Mouse (Mus musculus) cortical plate, adult 2 months (tissue): ENCODE measurements at regions not wholly inside any gene's neighbourhood (a gene's known extent, or its start where the extent isn't known, plus 50 kb on each side); places are given as distances from the start of the nearest gene placed in this dataset.

ENCODE experiments used
- CTCF ChIP-seq: fragments of 200-500 bp; IDR thresholded peaks from 2 replicates; pipeline ENCODE4 v1.5.1; 2011; ENCODE audit warnings: mild to moderate bottlenecking, control low read depth, low read length; ENCODE audit not compliant: insufficient read depth; ENCODE audit errors: extremely low read depth
- POLR2A ChIP-seq: fragments of 200-500 bp; IDR thresholded peaks from 2 replicates; pipeline ENCODE4 v1.6.1; 2011; ENCODE audit warnings: mild to moderate bottlenecking, low read length, control low read depth; ENCODE audit not compliant: insufficient read depth; ENCODE audit errors: extremely low read depth

DNA sequence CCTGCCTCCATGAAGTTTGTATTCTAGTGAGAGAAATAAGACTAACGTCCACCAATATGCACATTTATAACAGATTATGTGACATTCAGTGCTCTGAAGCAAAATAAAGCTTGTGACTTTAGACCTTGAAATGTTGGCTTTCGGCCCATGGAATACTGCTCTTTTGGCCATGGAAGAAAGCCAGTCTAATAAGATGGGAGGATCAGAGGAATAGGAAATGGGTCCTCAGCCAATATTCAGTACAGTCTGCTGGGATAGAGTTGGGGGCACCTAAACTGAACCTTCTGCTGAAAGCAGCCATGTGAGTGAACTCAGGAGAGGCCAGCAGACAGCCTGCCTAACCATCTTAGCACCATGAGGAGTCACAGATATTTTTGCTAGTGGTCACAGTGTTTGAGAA, 118.6 kb upstream of the Abcb5 start:
- no peak for TF ChIP-seq POLR2A
- TF ChIP-seq CTCF, result no peak
